Mouse (Mus musculus) megakaryocyte, embryonic 14.5 days (primary cell): ENCODE data around the gene Nacc1.

Experiments used
- FLI1 ChIP-seq: IDR thresholded peaks from 2 replicates; pipeline ENCODE4 v1.6.1; 2012; ENCODE audit warnings: low read length, inconsistent platforms, mixed read lengths
- GATA1 ChIP-seq: IDR thresholded peaks from 3 replicates; pipeline ENCODE4 v1.6.1; 2012; ENCODE audit warnings: mixed read lengths, low read length, inconsistent platforms, borderline replicate concordance

DNA sequence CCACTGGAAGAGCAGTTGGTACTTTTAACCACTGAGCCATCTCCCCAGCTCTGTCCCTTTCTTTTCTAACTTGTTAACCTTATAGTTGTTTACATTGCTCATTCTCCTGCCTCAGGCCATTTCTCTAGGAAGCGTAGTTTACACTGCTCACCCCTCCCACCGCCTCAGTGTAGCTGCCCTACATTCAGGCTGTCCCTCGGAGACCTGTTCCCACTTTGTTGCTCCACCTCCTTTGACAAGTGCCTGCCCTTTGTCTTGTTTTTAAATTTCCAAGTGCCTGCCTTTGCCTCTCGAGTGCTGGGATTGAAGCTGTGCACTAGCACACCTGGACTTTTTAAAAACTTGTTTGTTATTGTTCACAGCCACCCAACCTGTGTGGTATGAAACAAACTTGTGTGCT lies 5.7 kb upstream of the Nacc1 start:
- TF ChIP-seq GATA1 (no peak), FLI1 (no peak)
